In the genomic region with DNA sequence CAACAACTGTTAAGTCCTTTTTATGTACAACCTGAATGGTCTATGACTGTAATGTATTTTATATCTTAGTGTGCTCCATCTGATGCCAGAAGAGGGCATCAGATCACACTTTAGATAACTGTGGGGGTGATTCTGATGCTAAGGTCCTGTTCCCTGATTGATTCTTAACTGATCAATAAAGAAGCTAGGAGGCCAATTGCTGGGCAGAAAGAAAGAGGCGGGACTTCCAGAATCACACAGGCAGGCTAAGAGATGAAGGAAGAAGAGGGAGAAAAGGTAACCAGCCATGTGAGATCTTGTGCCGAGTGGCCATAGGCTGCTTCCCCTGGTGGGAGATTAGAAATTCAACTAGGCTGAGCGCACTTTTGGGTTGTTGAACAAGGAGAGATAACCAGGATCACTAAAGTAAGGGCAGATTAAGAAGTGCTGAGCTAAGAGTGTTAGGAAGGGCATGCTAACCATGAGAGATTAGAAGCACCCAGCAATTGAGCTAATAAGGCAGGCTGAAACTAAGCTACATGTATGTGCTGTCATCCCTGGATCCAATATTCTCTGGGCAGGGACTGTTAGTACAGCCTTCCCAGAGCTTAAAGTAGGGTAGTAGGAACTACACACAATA, we compare ENCODE assay signal across 16 mouse cellular contexts.
"Had no signal": no experiment of that assay in that cellular context is flagged by ENCODE, and none has a peak within 500 bp of the region (broad histone marks: within the 10 kb centered on the region; RNA-seq: fewer than 3 reads in every experiment).

No protein-coding gene starts in this region.

- H3K4me1 ChIP-seq: kidney, embryonic 15.5 days; limb, embryonic 10.5 days; limb, embryonic 13.5 days had no signal

- H3K9ac ChIP-seq: kidney, embryonic 15.5 days; limb, embryonic 13.5 days; liver, embryonic 13.5 days; lung, embryonic 14.5 days had no signal

- H3K9me3 ChIP-seq: kidney, embryonic 15.5 days; limb, embryonic 10.5 days; limb, embryonic 13.5 days; liver, embryonic 13.5 days; megakaryocyte, embryonic 14.5 days had no signal

- H3K4me3 ChIP-seq: kidney, embryonic 15.5 days; limb, embryonic 10.5 days; limb, embryonic 13.5 days; liver, embryonic 13.5 days; megakaryocyte, embryonic 14.5 days had no signal

- DNase-seq: kidney, adult 8-10 months; kidney, postnatal 10 days; kidney, postnatal 36 days; liver, embryonic 13.5 days; lung, embryonic 14.5 days; midbrain, embryonic 14.5 days; thymus, adult 2 months; thymus, postnatal 14 days; thymus, postnatal 4 days had no signal

- H3K4me2 ChIP-seq: kidney, embryonic 15.5 days; limb, embryonic 13.5 days; liver, embryonic 13.5 days; lung, embryonic 14.5 days; midbrain, embryonic 11.5 days had no signal

- H3K27ac ChIP-seq: kidney, embryonic 15.5 days; limb, embryonic 10.5 days; limb, embryonic 13.5 days; liver, embryonic 13.5 days; macrophage had no signal

- ATAC-seq: lung, postnatal 0 days had no signal

- H3K27me3 ChIP-seq: kidney, embryonic 15.5 days; limb, embryonic 13.5 days; liver, embryonic 13.5 days; megakaryocyte, embryonic 14.5 days had no signal
